Mouse (Mus musculus): ENCODE measurements at regions not wholly inside any gene's neighbourhood (a gene's known extent, or its start where the extent isn't known, plus 50 kb on each side); places are given as distances from the start of the nearest gene placed in this dataset.
"Not testable (repeated sequence)": the region's sequence is repeated elsewhere in the genome, so short reads cannot be mapped to it uniquely, and the experiment has no call there.

- DNase-seq (ENCODE audit: low read depth): no peak
These were observed 210.5 kb downstream of the Zfp619 start for GRCm38 (mm10) chr7:39727935-39728557.

GRCm38 (mm10) chr7:39728930-39729329 lies 211.4 kb downstream of the Zfp619 start:
- no peak for DNase-seq (ENCODE audit: low read depth)

DNA sequence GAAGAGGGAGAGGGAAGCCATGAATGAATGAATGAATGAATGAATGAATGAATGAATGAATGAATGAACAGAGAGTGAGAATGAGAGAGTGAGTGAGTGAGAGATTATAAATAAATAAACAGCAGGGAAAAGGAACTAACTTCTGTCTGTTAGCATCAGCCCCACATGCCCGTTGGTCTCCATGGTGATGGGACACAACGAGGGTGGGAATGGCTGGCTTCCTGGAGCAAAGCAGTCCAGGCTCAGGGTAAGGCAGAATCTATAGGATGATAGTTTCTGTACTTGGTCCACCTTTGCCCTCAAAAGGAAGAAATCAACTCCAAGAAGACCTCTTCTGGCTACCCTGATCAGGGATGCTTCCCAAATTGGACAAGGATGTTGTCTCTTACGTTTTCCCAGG lies 212.2 kb downstream of the Zfp619 start:
- DNase-seq (ENCODE audit: low read depth): no peak

DNA sequence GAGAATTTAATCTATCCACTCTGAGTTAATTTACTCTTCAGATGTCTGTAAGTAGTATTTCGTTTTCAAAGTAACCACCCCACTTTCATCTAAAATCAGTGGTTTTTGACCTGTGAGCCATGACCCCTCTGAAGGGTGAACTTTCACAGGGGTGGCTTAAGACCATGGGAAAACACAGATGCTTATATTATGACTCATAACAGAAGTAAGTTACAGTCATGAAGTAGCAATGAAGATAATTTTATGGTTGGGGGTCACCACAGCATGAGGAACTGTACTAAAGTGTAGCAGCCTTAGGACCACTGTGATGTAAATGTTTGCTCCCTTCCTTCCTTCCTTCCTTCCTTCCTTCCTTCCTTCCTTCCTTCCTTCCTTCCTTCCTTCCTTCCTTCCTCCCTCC lies 215.2 kb downstream of the Zfp619 start:
- no peak for DNase-seq (ENCODE audit: low read depth)

- DNase-seq (ENCODE audit: low read depth): not testable (repeated sequence)
These were observed 230.8 kb downstream of the Zfp619 start for GRCm38 (mm10) chr7:39748395-39748794.

- DNase-seq (ENCODE audit: low read depth): no peak
These were observed 232.9 kb downstream of the Zfp619 start for GRCm38 (mm10) chr7:39750448-39750847.

DNA sequence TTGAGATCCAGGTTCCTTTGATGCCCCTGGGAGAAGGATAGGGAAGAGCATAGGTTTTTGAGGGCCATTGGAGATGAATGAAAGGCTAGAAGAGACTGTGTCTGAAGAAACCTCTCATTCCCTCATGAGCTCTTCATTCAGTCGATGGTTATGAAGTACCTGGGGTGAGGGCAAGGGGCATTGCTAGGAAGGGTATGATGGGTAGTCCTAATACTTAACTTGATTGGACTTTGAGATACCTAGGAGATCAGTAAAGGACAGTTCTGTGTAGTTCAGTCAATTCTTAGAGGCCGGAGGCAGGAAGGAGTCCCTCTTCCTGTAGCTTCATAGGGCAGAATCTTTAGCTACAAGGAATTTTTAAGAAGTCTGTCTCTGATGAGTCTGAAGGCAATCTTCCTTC lies 246.8 kb downstream of the Zfp619 start:
- no peak for DNase-seq (ENCODE audit: low read depth)

DNA sequence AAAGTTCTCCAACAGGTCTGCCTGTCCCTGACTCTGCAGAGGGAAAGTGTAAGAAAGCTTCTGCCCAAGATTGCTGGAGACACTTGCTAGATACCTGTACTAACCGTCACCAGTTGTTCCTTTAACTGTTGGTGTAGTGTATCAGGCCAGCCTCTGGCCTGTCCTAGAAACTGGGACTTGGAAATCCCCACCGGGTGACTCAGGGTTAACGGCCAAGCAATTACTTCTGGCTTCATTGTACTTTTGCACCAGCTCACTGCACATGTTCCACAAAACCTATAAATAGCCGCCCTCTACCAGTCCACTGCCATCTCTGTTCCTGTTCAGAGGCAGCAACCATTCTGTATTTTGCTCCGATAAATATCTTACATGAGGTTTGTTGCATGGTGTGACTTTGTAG lies 247.5 kb downstream of the Zfp619 start:
- DNase-seq (ENCODE audit: low read depth): no peak

- no peak for DNase-seq (ENCODE audit: low read depth)
These were observed 255.7 kb downstream of the Zfp619 start for GRCm38 (mm10) chr7:39773291-39773690.

GRCm38 (mm10) chr7:39789321-39789720 lies 271.8 kb downstream of the Zfp619 start:
- DNase-seq (ENCODE audit: low read depth): no peak

GRCm38 (mm10) chr7:39789880-39790279 lies 272.3 kb downstream of the Zfp619 start:
- DNase-seq (ENCODE audit: low read depth): no peak

GRCm38 (mm10) chr7:39794751-39795150 lies 277.2 kb downstream of the Zfp619 start:
- no peak for DNase-seq (ENCODE audit: low read depth)

DNA sequence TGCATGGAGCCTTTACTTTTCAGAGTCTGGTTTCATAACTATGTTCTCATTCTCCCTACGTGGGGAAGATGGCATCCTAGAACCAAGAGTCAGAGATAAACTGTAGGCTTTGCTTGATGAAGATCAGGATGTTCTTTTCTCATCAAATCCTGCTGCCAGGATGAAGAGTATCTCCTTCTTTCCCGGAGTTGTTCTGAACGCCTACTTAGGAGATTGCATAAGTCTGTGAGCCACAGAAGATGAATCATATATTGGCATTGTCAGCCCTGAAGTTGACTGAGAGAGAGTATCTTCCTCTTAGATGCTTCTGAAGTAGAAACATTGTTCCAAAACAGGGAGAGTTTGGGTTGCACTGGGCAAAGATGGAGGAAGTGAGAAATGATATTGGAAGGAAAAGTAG lies 286.7 kb downstream of the Zfp619 start:
- no peak for DNase-seq (ENCODE audit: low read depth)

DNA sequence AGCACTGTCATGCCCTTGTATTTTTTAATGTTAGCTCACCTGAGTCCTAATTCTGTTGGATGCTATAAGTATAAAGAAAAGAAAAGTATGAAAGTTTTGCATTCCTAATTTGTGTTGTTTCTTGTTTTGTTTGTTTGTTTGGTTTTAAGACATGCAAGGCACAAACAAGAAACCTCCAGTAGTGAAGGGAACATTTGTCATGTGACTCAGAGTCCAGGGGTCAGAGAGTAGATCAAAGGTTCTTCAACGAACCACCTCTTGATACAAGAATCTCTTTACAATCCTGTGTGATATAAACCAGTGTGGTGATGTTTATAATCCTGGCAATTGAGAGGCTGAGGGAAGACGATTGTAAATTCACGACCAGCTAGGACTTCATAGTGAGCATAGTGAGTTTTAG lies 300.5 kb downstream of the Zfp619 start:
- no peak for DNase-seq (ENCODE audit: low read depth)

DNA sequence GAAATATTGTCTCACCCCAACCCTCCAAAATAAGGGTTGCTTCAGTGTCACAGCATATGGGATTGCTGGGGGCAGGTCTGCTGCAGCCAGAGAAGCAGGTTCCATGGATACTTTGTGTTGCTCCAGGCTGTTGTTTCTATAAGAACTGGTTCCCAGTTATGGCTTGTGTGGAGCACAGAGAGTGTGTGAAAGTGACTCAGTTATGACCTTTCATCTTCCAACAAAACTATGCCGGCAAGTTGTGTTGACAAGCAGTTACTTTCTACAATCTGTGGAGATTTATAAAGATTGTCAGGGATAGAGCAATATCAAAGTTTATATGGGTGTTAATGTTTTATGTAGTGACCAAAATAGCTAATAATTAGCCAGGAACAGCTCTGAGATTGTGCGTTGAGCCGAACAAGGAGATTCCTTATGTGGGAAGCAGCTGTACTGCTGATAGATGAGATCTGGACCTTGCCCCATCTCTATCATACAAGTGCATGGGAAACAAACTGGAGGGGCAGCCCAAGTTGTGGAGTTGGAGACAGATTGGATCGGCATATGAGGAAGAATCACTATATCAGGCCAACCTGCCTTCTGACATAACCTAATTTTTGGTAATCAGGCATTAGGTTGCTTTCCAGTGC lies 305.1 kb downstream of the Zfp619 start:
- DNase-seq (ENCODE audit: low read depth): no peak

- DNase-seq (ENCODE audit: low read depth): no peak
These were observed 310.8 kb downstream of the Zfp619 start for GRCm38 (mm10) chr7:39828378-39828777.

GRCm38 (mm10) chr7:39830831-39831230 lies 313.3 kb downstream of the Zfp619 start:
- no peak for DNase-seq (ENCODE audit: low read depth)

DNA sequence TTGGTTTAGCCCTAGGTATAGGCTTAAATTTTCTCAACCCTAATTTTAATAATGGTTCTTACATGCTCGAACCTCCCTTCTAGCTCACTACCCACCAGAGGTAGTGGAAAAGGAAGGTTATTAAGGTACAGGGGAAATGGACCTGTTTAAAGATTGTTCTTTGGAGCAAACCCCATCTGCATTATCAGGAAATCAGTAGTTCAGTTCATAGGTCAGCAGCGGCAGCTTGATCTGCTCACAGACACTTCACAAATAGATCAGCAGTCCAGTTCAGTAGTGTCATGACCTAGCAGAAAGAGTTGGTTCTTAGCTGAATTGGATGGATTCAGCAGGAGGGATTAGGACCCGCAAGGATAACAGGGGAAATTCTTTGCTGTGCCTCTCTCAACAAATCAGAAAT lies 324.4 kb downstream of the Zfp619 start:
- no peak for DNase-seq (ENCODE audit: low read depth)

DNA sequence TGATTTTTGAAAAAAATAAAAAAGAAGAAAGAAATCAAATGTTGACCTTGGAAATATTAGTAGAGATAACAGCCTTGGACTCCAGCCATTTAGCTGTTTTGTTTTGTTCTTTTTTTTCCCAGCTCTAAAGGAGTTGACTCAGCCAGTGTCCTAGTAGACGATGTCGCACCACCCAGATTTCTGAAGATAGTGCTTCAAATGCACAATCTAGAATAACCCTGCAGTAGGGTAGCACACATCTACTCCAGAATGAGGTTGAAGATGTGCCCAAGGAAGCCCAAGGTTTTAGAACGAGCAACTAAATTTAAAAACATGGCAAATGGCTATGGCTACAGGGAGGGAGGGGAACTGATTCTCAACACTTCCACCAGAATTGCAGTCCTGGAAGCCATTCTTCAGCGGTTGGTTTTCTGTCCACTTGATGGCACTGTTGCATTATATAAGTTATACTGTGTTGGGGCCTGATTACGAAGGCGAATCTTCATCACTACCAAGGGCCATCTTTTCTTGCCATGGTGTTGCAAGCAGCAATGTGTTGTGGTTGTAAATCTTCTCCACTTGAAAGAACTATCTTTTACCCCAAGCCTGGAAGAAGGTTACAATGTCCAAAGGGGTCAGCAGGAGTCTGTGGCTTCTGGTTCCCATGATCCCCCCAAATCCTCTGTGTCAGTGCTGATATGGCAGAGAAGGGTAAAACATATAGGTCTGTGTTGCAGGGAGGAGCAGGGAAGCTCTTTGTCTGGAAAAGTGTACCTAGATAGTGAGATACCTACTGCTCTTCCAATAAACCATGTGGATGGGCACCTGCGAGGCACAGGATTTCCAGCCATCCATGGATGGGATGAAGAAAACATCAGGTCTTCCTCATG lies 330.6 kb downstream of the Zfp619 start:
- DNase-seq (ENCODE audit: low read depth): peak; percentile 15

GRCm38 (mm10) chr7:39857301-39857700 lies 339.7 kb downstream of the Zfp619 start:
- DNase-seq (ENCODE audit: low read depth): no peak

GRCm38 (mm10) chr7:39862835-39863234 lies 345.3 kb downstream of the Zfp619 start:
- DNase-seq (ENCODE audit: low read depth): no peak

DNA sequence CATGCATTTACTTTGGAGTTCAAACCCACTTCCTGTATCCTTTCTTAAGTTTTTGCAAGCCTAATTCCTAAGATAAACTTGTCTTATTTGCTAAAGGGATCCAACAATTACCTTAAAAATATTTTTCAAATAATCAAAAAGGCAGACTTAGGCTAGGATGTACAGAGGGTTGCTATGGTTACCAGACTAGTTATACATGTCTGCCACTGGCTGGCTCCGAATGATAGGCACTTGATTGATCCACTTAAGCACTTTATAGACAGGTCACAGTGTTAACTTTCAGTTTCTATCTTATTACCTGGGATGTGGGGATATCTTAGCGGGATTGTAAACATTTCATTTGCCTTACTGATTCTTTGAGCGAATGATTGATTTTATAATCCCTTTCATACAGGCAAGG lies 346.6 kb downstream of the Zfp619 start:
- no peak for DNase-seq (ENCODE audit: low read depth)

GRCm38 (mm10) chr7:39864781-39865180 lies 347.2 kb downstream of the Zfp619 start:
- no peak for DNase-seq (ENCODE audit: low read depth)

Measured in fibroblast of lung, adult 2 months (primary cell).